Mouse (Mus musculus): ENCODE data around the gene Hpca. TPM values are rescaled to one million over a fixed set of nuclear protein-coding genes. Genes with fewer than 3 reads are reported as not detected.

Gene Hpca
- polyA plus RNA-seq, 1 experiment from 2014 or later = 0.51 TPM

DNA sequence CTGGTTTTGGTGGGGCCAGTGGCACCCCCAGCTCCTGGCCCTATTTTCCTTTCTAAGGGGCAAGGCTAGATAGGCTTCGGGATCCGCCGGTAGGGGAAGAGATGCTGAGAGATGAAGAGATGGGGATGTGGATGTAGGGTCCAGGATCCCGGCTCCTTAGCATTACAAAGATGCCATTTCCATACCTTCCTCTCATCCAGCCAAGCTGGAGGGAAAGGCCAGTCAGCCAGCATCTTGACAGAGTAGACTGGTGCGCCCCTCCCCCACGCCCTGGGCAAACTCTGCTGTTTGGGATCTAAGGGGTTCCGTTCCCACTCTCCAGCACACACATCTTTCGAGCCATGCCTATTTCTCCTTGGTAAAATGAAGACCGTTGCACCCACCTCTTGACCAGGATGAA is 15.8 kb downstream of the Hpca start:
- Histone ChIP-seq H3K4me3 (ENCODE audit: low read depth, low read length) (no peak overlapping the region), H3K27ac (ENCODE audit: low read length) (no peak overlapping the region), H3K27me3 (replicated peaks; ENCODE audit: insufficient read depth, low read length) (peaks cover 6% of the 10 kb centered on the region; the same call in 1 of the 2 replicates), H3K9ac (replicated peaks; ENCODE audit: low read depth) (no peak overlapping the region), H3K36me3 (ENCODE audit: insufficient read depth, low read length) (no peaks in the 10 kb centered on the region), H3K4me2 (replicated peaks; ENCODE audit: low read depth, low read length) (no peak overlapping the region), H3K9me3 (ENCODE audit: low read length) (no peaks in the 10 kb centered on the region), H3K4me1 (ENCODE audit: insufficient read depth, low read depth, low read length) (no peaks in the 10 kb centered on the region)
- no peak for DNase-seq (ENCODE audit: low spot score)
- no peak for ATAC-seq
- no peak for TF ChIP-seq EP300 (IDR thresholded peaks at IDR 0.05)
- no peak for TF ChIP-seq CTCF (IDR thresholded peaks at IDR 0.05)
- WGBS = 24% methylated on average over 9 of the region's 9 CpGs

DNA sequence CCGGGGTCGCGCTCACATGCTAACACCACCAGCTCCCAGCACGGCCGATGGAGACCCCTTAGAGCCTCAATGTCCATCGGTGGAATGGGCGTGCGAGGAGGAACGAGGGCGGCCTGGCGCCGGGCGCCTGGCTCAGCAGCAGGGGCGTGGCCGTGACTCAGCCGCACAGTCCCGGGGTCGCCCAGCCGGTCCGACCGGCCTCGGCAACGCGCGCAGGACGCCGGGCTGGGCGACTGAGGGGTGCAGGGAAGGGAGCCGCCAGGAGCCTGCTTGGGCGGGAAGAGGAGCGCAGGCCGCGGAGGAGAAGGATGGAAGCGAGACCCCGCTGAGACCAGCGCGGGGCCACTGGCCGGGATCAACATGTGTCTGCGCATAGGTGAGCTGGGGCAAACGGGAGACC is 16.5 kb downstream of the Hpca start, which contains the start of gene Tmem54:
Gene Tmem54 (plus strand): TSS at position 193 of the 400 bp plus-strand sequence.
- 2% methylated on average over 39 of the region's 40 CpGs for whole genome bisulfite sequencing
- peak; percentile 86 for ATAC-seq
- TF ChIP-seq EP300 (IDR thresholded peaks at IDR 0.05) = no peak
- TF ChIP-seq CTCF (IDR thresholded peaks at IDR 0.05) = no peak
- no peaks in the 10 kb centered on the region for H3K9me3 ChIP-seq (ENCODE audit: low read length)
- DNase-seq (ENCODE audit: low spot score) = peak; percentile 61
- no peak within 1 kb of the TSS for H3K27ac ChIP-seq (ENCODE audit: low read length)
- H3K4me1 ChIP-seq (ENCODE audit: insufficient read depth, low read depth, low read length) = no peaks in the 10 kb centered on the region
- no peak within 1 kb of the TSS for H3K4me3 ChIP-seq (ENCODE audit: low read depth, low read length)
- peak within 1 kb of the TSS; percentile 34 for H3K4me2 ChIP-seq (replicated peaks; ENCODE audit: low read depth, low read length)
- no peak within 1 kb of the TSS for H3K9ac ChIP-seq (replicated peaks; ENCODE audit: low read depth)
- peaks cover 6% of the 10 kb centered on the region; the same call in 1 of the 2 replicates for H3K27me3 ChIP-seq (replicated peaks; ENCODE audit: insufficient read depth, low read length)
- no peaks in the 10 kb centered on the region for H3K36me3 ChIP-seq (ENCODE audit: insufficient read depth, low read length)

DNA sequence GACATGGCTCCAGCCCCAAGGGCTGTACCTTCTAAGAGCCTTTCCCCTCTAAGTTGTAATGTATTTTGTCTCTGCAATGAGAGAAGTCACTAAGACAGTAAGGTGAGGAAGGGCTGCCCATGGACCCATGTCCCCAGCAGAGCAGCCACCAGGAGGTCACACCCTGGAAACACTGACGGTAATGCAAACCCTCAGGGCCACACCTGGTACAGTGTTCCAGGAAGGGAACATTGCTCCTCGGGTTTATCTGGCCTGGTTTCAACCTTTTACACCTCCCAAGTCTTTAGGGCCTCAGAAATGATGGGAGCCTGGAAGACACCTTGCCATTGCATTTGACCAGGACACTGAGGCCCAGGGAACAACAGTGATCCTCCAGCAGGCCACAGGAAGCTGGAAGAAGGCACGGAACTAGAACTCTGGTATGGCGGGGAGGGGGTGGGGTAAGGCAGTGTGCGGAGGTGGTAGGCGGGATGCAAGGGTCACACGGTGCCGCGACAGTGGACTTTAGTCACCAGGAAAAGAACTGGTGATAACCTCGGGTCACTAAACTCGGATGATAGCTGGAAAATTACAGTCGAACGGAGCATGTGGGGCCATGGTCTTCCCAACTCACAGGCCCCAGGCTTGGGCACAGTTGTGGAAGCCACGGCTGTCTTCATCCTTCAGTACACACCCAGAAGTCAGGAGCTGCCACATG is 19.6 kb downstream of the Hpca start:
- no peak for ATAC-seq
- Histone ChIP-seq H3K4me1 (ENCODE audit: insufficient read depth, low read depth, low read length) (no peaks in the 10 kb centered on the region), H3K9me3 (ENCODE audit: low read length) (no peaks in the 10 kb centered on the region), H3K9ac (replicated peaks; ENCODE audit: low read depth) (no peak overlapping the region), H3K27me3 (replicated peaks; ENCODE audit: insufficient read depth, low read length) (peaks cover 6% of the 10 kb centered on the region; the same call in 1 of the 2 replicates), H3K4me3 (ENCODE audit: low read depth, low read length) (no peak overlapping the region), H3K27ac (ENCODE audit: low read length) (no peak overlapping the region), H3K36me3 (ENCODE audit: insufficient read depth, low read length) (no peaks in the 10 kb centered on the region), H3K4me2 (replicated peaks; ENCODE audit: low read depth, low read length) (no peak overlapping the region)
- no peak for TF ChIP-seq CTCF (IDR thresholded peaks at IDR 0.05)
- TF ChIP-seq EP300 (IDR thresholded peaks at IDR 0.05) = no peak
- WGBS = 70% methylated on average over 14 of the region's 14 CpGs
- DNase-seq (ENCODE audit: low spot score) = no peak

DNA sequence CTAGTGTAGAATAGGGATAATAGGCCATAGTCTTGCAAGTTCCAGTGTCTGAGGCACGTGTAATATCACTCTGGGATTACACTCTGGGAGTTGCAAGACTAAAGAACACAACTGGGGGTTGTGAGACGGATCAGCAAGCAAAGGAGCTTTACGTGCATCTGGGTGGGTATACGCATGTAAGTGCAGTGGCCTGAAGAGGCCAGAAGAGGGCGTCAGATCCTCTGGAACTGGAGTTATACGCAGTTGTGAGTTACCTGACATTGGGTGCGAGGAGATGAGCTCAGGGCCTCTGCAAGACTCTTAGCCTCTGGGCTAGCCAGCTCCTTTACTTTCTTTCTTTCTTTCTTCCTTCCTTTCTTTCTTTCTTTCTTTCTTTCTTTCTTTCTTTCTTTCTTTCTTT is 24.8 kb downstream of the Hpca start:
- no peak overlapping the region for H3K9ac ChIP-seq (replicated peaks; ENCODE audit: low read depth)
- no peak overlapping the region for H3K27ac ChIP-seq (ENCODE audit: low read length)
- H3K27me3 ChIP-seq (replicated peaks; ENCODE audit: insufficient read depth, low read length) = no peaks in the 10 kb centered on the region
- TF ChIP-seq CTCF (IDR thresholded peaks at IDR 0.05) (no peak), EP300 (IDR thresholded peaks at IDR 0.05) (no peak)
- no peak overlapping the region for H3K4me2 ChIP-seq (replicated peaks; ENCODE audit: low read depth, low read length)
- H3K4me1 ChIP-seq (ENCODE audit: insufficient read depth, low read depth, low read length) = no peaks in the 10 kb centered on the region
- no peak overlapping the region for H3K4me3 ChIP-seq (ENCODE audit: low read depth, low read length)
- H3K9me3 ChIP-seq (ENCODE audit: low read length) = no peaks in the 10 kb centered on the region
- no peaks in the 10 kb centered on the region for H3K36me3 ChIP-seq (ENCODE audit: insufficient read depth, low read length)
- ATAC-seq (no peak), DNase-seq (ENCODE audit: low spot score) (no peak)
- 68% methylated on average over 7 of the region's 7 CpGs for WGBS

DNA sequence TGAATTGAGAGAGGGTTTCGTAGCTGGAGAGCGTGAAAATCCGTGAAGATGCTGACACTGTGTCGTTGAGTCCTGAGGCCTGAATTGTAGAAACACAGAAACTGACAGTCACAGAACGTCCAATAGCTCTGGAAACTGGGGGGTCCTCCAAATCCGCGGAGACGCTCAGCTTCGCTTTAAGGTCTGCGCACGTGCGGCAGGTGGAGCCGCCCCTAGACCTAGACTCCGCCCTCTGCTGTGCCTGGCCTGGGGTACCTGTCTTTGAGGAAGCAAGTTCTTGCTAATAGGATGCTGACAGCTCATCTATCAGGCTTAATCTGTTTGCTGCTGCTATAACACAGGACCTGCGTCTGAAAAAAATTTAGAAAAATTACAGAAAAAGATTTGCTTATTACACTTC is 26.6 kb downstream of the Hpca start:
- Histone ChIP-seq H3K4me2 (replicated peaks; ENCODE audit: low read depth, low read length) (no peak overlapping the region), H3K9ac (replicated peaks; ENCODE audit: low read depth) (no peak overlapping the region)

DNA sequence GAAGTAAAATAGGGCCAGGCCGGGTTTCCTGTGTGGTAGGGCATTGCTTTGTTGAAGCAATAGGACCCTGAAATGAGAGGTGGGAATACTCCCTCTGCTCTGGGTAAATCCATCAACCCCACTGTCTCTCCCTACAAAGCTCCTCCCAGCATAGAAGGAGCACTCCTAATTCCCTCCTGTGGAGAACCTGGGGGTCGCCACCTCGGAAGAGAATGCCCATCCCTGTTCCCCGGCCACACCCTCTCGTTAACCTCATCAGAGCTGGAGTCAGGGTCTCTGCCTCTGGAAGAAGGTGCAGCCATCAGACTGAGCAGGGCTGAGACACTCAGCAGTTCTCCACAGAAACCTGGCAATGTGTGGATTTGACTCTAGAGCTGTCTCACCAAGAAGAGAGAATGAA is 34.0 kb downstream of the Hpca start:
- Histone ChIP-seq H3K9me3 (ENCODE audit: low read length) (no peaks in the 10 kb centered on the region), H3K4me2 (replicated peaks; ENCODE audit: low read depth, low read length) (no peak overlapping the region), H3K4me3 (ENCODE audit: low read depth, low read length) (no peak overlapping the region), H3K4me1 (ENCODE audit: insufficient read depth, low read depth, low read length) (no peaks in the 10 kb centered on the region), H3K27ac (ENCODE audit: low read length) (no peak overlapping the region), H3K27me3 (replicated peaks; ENCODE audit: insufficient read depth, low read length) (no peaks in the 10 kb centered on the region), H3K9ac (replicated peaks; ENCODE audit: low read depth) (no peak overlapping the region), H3K36me3 (ENCODE audit: insufficient read depth, low read length) (no peaks in the 10 kb centered on the region)
- no peak for TF ChIP-seq CTCF (IDR thresholded peaks at IDR 0.05)
- TF ChIP-seq EP300 (IDR thresholded peaks at IDR 0.05) = no peak
- 43% methylated on average over 5 of the region's 5 CpGs for WGBS
- ATAC-seq (no peak), DNase-seq (ENCODE audit: low spot score) (no peak)

More for the DNA sequence above, 26.6 kb downstream of the Hpca start:
- H3K4me1 ChIP-seq (ENCODE audit: insufficient read depth, low read depth, low read length) = no peaks in the 10 kb centered on the region
- no peak for TF ChIP-seq EP300 (IDR thresholded peaks at IDR 0.05)
- no peak for TF ChIP-seq CTCF (IDR thresholded peaks at IDR 0.05)
- no peak for ATAC-seq
- H3K9me3 ChIP-seq (ENCODE audit: low read length) = no peaks in the 10 kb centered on the region
- H3K36me3 ChIP-seq (ENCODE audit: insufficient read depth, low read length) = no peaks in the 10 kb centered on the region
- no peak overlapping the region for H3K4me3 ChIP-seq (ENCODE audit: low read depth, low read length)
- H3K27ac ChIP-seq (ENCODE audit: low read length) = no peak overlapping the region
- H3K27me3 ChIP-seq (replicated peaks; ENCODE audit: insufficient read depth, low read length) = no peaks in the 10 kb centered on the region
- DNase-seq (ENCODE audit: low spot score) = no peak
- WGBS = 17% methylated on average over 15 of the region's 15 CpGs
